Mouse (Mus musculus) kidney, adult 18-20 months (tissue): Measurements from ENCODE around the gene Tmem202.

Experiments used
- DNase-seq: peaks from one replicate; pipeline ENCODE4 v3.0.0; 2021

Gene Tmem202

GRCm38 (mm10) chr9:59539441-59540137, at the start of gene Tmem202, which contains the start of gene Hexa:
TSS of gene Tmem202 (minus strand) at chr9:59539847.
TSS of gene Hexa (plus strand) at chr9:59539540.
- peak; percentile 78 for DNase-seq

DNA sequence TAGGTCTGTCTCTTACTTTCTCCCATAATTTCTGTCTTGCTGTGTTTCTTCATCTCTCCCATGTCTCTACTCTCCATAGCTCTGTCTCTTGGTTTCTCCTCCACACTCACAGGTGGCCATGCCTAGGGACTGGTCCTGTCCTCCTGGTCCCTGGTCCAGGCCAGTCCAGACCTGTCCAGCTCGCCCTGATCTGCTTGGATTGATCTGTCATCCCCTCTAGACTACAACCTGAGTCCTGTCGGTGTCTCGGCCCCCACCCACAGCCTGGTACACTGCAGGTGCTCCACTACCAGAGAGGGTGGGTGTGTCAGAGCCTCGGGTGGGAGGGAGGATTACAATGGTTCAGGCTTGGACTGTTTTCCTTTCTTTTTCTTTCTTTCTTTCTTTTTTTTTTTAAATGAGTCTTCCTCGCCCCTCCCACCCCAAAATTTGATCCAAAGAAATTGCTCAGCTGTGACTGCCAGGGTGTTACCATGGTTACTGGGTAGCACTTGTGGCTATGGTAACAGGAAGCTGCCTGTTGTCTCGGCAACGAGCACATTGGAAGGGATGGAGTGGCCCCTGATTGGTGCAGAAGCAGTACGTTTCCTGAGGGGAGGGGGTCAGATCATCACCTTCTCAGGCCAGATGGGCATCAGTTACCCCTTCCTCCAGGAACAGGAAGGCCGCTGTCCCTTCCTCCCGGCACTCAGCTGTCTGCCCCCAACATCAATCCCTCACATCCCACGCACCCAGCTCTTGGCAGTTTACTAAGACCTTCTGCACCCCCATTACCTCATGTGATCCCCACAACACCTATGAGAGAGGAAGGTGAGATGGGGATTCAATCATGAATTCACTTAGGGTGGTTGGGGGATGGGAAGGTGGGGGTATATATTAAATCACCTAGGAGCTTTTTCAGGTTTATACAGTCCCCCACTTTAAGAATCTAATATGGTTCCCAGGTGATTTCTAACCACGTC, 49.3 kb upstream of the Tmem202 start:
- no peak for DNase-seq

- no peak for DNase-seq
These were observed 48.6 kb upstream of the Tmem202 start for GRCm38 (mm10) chr9:59588252-59588651.

DNA sequence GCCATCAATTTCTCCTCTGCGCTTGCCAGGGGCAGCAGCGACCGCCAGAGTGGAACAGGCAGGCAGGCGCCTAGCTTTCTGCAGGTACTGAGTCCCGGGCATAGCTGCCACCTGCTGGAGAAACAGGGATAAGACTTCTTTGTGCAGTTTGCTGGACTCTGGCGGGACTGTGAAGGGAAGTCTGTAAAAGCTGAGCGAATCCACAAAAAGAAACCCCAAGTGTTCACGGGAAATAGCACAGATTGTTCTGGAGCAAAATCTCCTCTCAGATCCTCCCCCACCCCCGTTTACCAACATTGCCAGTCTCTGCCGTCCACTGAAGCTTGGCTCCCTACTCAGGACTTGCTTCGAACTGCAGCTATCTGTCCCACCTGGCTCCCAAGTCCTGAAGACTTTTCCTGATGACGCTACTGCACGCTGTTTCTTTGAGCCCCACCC, 45.2 kb upstream of the Tmem202 start:
- peak; percentile 70 for DNase-seq

DNA sequence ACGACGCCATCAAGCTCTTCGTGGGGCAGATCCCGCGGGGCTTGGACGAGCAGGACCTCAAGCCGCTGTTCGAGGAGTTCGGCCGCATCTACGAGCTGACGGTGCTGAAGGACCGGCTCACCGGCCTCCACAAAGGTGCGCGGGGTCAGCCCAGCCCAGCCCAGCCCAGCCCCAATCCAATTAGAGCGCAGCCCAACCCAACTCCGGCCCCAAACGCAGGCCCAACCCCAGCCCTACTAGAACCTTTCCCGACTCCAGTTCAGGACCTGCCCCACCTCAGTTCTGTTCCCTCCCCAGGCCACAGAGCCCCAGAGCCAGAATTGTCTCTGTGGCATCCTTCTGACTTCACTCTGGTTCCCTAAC, 38.8 kb upstream of the Tmem202 start:
- DNase-seq, result no peak

- peak; percentile 64 for DNase-seq
These were observed 38.3 kb upstream of the Tmem202 start, which contains the start of gene Celf6 for GRCm38 (mm10) chr9:59577844-59578504. TSS of gene Celf6 (plus strand) at chr9:59577917.

GRCm38 (mm10) chr9:59577401-59577800, 37.8 kb upstream of the Tmem202 start:
- DNase-seq, result no peak

- DNase-seq, result no peak
These were observed 32.2 kb upstream of the Tmem202 start for GRCm38 (mm10) chr9:59571852-59572251.

GRCm38 (mm10) chr9:59567111-59567510, 27.5 kb upstream of the Tmem202 start:
- peak; percentile 66 for DNase-seq

DNA sequence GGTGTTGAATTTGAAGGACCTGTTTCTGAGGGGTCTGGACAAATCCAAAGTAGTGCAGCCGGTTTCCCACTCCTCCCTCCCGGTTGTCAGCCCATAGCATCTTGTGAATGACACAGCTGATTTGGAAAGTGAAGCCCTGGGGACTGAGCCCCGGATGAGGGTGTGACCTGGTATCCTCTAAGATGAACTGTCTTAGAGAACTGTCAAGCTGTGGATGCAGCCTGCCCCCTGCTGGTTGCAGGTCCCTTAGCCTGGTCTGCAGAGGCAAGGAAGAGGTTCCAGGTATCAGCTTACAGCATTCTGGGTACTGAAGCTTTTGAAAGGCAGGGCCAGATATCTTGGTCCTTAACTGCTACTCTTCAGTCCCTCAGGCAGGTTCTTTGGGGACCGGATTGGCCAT, 26.0 kb upstream of the Tmem202 start:
- DNase-seq, result peak; percentile 82

- DNase-seq, result no peak
These were observed 14.1 kb upstream of the Tmem202 start for GRCm38 (mm10) chr9:59553719-59554118.

DNA sequence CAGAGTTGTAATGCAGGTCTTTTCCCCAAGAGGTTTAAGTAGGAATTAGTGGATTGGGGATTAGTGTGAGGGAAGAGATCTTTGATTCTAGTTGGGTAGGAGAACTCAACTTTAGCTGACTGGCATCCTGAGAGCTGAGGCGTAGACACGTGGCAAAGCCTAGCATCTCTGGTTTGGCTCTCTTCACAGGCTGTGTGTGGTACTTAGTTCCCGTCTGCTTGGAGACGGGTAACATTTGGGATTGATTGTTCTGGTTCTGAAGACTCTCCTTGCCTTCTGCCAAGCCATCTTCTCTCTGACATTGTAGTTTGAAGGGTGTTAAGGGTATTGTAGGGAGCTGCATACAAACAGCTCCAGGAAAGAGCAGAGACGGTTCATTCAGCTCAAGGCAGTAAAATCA, 13.0 kb upstream of the Tmem202 start:
- DNase-seq, result no peak

GRCm38 (mm10) chr9:59551620-59552031, 12.0 kb upstream of the Tmem202 start:
- peak; percentile 32 for DNase-seq

- DNase-seq, result no peak
These were observed 11.4 kb upstream of the Tmem202 start for GRCm38 (mm10) chr9:59551017-59551416.

DNA sequence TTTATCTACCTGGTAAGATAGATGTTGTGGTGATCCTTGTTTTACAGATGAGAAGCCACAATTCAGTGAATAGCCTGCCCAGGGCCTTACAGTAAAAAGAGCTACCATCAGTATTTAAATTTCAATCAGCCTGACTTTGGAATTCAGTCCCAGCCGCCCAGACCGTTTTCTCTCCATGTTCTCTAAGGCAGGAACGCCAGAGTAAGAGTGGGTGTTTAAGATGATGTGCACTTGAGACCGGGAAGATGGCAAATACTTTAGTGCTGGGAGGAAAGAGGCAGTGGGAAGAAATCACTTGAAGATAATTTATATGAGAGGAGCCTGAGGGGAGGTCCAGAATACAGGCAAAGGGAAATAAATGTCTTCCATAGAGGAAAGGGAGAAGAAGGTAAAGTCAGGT, 10.4 kb upstream of the Tmem202 start:
- no peak for DNase-seq

DNA sequence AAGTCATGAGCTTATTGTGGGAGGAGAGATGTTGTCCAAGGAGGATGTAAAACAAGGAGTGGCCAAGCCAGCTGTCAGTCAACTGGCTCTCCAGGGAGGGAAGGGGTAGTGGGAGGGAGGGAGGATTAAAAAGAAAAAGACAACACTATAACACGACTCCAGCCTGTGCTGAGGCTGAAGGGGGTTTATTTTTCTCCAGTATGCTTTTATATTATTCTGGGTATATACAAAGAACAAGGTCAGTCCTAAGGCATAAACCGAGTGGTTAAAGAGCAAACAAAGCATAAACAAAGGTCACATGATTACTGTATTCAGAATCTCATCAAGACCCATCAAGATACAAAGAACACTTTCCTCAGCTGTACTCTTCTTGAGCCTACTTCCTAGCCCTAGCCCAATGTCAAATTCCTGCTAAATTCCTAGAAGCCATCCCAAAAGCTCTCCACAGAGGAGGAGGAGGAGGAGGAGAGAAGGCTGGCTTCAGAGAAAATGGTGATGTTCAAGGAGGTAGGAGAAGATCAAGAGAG, 9.4 kb upstream of the Tmem202 start:
- DNase-seq, result no peak

GRCm38 (mm10) chr9:59547869-59548268, 8.2 kb upstream of the Tmem202 start:
- DNase-seq, result no peak

DNA sequence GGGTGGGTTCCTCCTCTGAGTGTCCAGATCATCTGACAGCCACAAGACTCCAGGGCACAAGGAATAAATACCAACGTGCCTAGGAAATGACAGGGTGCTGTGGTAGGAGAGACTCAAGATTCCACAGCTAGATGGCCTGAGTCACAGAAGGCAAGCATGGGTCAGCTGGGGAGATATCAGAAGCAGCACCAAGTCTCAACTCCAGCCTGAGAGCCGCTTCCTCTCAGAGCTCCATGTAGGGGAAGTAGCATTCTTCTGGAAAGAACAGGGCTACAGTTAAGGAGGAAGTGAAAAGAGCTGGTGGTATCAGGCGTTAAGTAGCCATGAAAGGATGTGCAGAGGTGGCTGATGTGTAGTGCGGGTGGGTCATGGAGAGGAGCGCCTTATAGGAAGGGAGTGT, 5.1 kb upstream of the Tmem202 start:
- DNase-seq, result no peak

GRCm38 (mm10) chr9:59542766-59543324, 3.2 kb upstream of the Tmem202 start:
- DNase-seq, result no peak

GRCm38 (mm10) chr9:59541617-59542016, 2.0 kb upstream of the Tmem202 start:
- DNase-seq, result no peak

DNA sequence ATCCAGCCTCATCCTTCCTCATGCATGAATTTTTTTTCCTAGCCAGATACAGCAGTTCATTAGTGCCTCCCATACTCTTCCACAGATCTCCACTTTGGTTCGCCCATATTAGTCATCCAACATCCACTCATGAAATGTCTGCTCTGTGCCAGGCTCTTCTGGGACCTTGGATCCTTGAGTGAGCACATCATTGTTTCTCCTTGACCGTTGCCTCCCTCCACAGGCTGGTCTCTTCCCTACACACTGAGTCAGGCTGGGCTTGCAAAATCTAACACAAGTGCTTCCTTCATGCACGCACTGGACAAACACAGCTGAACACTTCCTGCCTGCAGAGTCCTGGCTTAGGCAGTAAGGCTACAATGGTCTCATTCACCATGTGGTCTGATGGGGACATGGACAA, 2.0 kb downstream of the Tmem202 start:
- DNase-seq, result no peak

DNA sequence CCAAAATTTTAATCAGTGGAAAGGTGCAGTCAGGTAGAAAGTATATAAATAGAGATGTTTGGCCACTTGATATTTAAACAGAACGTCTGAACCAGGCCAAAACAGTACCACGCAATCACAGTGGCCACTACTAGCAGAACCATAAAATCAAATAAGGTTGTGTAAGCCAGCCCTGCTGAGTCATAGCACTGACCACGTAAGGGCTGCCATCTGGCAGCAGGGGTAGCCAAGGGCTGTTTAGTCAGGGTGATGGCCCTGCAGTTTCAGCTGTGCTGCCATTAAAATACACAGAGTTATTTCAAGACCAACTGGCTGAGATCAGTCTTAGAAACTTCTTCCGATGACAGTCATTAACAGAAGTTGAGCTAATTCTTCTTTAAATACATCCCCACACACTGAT, 5.8 kb downstream of the Tmem202 start:
- DNase-seq, result no peak

DNA sequence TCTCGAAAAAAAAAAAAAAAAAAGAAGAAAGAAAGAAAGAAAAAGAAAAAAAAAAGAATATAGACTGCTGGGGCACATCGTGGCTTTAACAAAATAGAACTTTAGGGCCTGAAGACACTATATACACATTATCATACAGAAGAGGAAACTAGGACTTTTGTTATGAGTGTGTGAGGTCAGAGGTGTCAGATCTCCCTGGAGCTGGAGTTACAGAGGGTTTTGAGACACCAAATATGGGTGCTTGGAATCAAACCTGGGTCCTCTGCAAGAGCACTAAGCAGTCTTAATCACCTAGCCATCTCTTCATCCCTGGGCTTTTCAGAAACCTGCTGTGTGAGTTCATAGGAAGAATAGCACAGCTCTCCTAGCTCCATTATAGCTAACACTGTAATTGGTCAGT, 6.2 kb downstream of the Tmem202 start:
- no peak for DNase-seq
